Mouse (Mus musculus): Measurements from ENCODE around the gene Hsdl1. TPM values are rescaled to one million over a fixed set of nuclear protein-coding genes. Genes with fewer than 3 reads are reported as not detected.

Hsdl1 gene
- polyA plus RNA-seq (2017; shearing (Covaris generic)), result 100 to 1,000 TPM in 1 of 2 experiments, 10 to 100 TPM in 1; 81.4 to 119 TPM

DNA sequence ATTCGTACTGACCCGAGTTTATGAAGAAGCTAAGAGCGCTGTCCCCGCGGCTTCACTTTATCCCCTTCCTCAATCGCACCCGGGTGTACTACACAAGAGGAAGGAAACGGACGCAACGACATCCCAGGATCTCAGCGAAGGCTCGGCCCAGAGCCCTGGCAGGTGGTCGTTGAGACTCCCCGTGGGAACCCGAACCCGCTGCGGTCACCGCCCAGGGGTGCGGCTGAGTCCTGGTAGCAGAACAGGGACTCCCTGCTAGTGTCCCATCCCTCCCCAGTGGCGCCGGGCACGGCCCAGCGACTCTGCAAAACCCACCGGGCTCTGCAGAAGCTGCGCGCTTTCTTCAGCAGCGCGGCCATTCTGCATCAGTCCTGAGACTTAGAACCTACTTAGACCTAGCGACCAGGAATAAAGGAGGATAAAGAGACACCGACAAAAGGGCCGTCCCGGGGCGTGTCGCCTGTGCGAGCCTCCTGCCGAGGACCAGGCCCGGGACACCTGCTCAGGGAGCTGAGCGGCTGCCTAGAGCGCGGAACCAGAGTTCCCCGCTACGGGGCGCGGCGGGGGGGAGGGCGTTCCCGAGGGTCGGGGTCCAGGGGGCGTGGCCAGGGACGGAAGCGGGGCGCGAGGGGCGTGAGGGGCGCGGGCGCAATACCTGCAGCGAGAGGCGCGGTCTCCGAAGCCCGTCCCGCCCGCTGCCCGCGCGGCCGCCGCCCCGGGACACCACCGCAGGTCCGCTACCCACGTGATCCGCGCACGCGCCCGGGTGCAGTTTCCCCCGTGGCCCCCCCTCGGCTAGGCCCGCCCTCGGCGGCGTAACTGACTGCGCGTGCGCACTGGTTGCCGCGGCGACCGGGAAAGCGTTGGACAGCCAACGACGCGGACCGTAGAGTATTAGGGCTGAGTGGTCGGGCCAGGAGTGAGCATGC is at the start of gene Hsdl1, which contains the start of gene Dnaaf1:
Gene Hsdl1, minus strand, starts transcription at position 747 of the 929 bp plus-strand sequence.
Gene Dnaaf1, plus strand, starts transcription at position 799 of the 929 bp plus-strand sequence.

GRCm38 (mm10) chr8:119612471-119612870 is 37.5 kb upstream of the Hsdl1 start, which contains the start of gene Adad2:
Gene Adad2, plus strand, starts transcription at chr8:119612747.

DNA sequence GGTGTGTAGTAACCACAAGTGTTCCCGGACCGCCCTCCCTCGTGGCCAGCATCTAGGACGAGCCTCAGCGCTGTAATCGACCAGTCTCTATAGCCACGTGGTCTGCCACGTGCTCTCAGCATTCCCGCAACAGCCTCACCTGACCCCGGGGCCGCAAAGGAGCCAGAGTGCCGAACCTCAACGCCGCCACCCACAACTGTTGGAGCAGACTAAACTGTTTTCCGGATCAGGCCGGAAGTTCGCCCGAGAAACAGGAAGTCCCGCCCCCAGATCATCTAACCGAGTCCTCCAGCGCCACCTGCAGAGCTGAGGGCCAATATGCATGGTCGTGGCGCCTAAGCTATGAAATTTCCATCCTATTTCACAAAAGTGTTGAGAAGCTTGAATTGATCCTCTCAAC is 30.0 kb upstream of the Hsdl1 start, which contains the start of gene Taf1c:
Gene Taf1c, minus strand, starts transcription at position 227 of the 400 bp plus-strand sequence.

GRCm38 (mm10) chr8:119558603-119559401 is 16.2 kb downstream of the Hsdl1 start, which contains the start of gene Mbtps1:
Gene Mbtps1, minus strand, starts transcription at chr8:119558735.

Other genes with a start within 250 kb of the Hsdl1 start
- gene Hsbp1, start 230.7 kb downstream of the Hsdl1 start, polyA plus RNA-seq (2017; shearing (Covaris generic)), result 100 to 1,000 TPM; 174 to 175 TPM
- 10 to 100 TPM; 34.2 to 34.3 TPM for gene Mlycd, start 180.3 kb downstream of the Hsdl1 start, polyA plus RNA-seq (2017; shearing (Covaris generic))
- 10 to 100 TPM; 14.3 to 19.4 TPM for gene Osgin1, start 141.1 kb downstream of the Hsdl1 start, polyA plus RNA-seq (2017; shearing (Covaris generic))
- gene Necab2, start 128.5 kb downstream of the Hsdl1 start, polyA plus RNA-seq (2017; shearing (Covaris generic)), result under 1 TPM in 1 of 2 experiments, not detected in 1; 0.23 TPM
- gene Slc38a8, start 73.5 kb downstream of the Hsdl1 start, polyA plus RNA-seq (2017; shearing (Covaris generic)), result under 1 TPM in 1 of 2 experiments, not detected in 1; 0.54 TPM
- 10 to 100 TPM; 78.1 to 93.0 TPM for gene Mbtps1, start 16.4 kb downstream of the Hsdl1 start, polyA plus RNA-seq (2017; shearing (Covaris generic))
- gene Dnaaf1, start 52 bp upstream of the Hsdl1 start, polyA plus RNA-seq (2017; shearing (Covaris generic)), result not detected
- 10 to 100 TPM; 25.8 to 37.0 TPM for gene Taf1c, start 30.0 kb upstream of the Hsdl1 start, polyA plus RNA-seq (2017; shearing (Covaris generic))
- under 1 TPM in 1 of 2 experiments, not detected in 1; 0.87 TPM for gene Adad2, start 37.6 kb upstream of the Hsdl1 start, polyA plus RNA-seq (2017; shearing (Covaris generic))
- gene Kcng4, start 60.5 kb upstream of the Hsdl1 start, polyA plus RNA-seq (2017; shearing (Covaris generic)), result 1 to 10 TPM in 1 of 2 experiments, not detected in 1; 1.1 TPM
- gene Wfdc1, start 91.2 kb upstream of the Hsdl1 start, polyA plus RNA-seq (2017; shearing (Covaris generic)), result not detected
- under 1 TPM; 0.10 to 0.16 TPM for gene Atp2c2, start 124.8 kb upstream of the Hsdl1 start, polyA plus RNA-seq (2017; shearing (Covaris generic))
- gene Tldc1, start 203.2 kb upstream of the Hsdl1 start, polyA plus RNA-seq (2017; shearing (Covaris generic)), result 10 to 100 TPM in 1 of 2 experiments, 1 to 10 TPM in 1; 8.6 to 10.9 TPM